Mouse (Mus musculus) brain, embryonic 14.5 days (tissue): ENCODE results near the gene Dok1.

Experiments used
- CTCF ChIP-seq: fragments of 200-500 bp; IDR thresholded peaks from 2 replicates; pipeline ENCODE4 v1.5.1; 2012; ENCODE audit warnings: inconsistent platforms, mild to moderate bottlenecking, moderate library complexity, borderline replicate concordance; ENCODE audit not compliant: insufficient read depth, insufficient read length; ENCODE audit errors: extremely low read depth
- POLR2A ChIP-seq: fragments of 200-500 bp; IDR thresholded peaks from 2 replicates; pipeline ENCODE4 v1.6.1; 2012; ENCODE audit warnings: mild to moderate bottlenecking, inconsistent platforms, borderline replicate concordance; ENCODE audit not compliant: poor library complexity, insufficient read depth, insufficient read length, severe bottlenecking; ENCODE audit errors: extremely low read depth

DNA sequence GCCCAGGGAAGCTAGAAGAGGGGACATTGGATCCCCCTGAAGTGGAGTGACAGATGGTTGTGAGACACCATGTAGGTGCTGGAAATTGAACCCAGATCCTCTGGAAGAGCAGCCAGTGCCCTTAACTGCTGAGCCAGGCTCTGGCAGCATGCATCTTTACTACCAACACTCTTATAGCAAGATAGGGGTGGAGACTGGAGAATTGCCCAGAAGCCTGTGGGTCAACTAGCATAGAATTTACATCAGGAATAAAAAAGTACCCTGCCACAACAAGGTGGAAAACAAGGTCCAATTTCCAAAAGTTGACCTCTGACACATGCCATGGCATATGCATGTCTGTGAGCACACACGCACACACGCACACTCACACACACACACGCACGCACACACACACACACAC lies 8.1 kb downstream of the Dok1 start:
- TF ChIP-seq CTCF, result no peak
- no peak for TF ChIP-seq POLR2A
